In genomic region chrX:142490093-142490717, GRCm38 (mm10) we compare ENCODE assay signal across 10 mouse cellular contexts.
DNase-seq lines count a peak whose midpoint lies in the region.
"Had no signal": no experiment of that assay in that cellular context is flagged by ENCODE, and none has a peak within 500 bp of the region (broad histone marks: within the 10 kb centered on the region; RNA-seq: fewer than 3 reads in every experiment).

No protein-coding gene starts in this region.

- no peak overlapping the region for H3K4me3 ChIP-seq in limb, embryonic 10.5 days
- H3K4me3 ChIP-seq: embryonic facial prominence, embryonic 13.5 days; hindbrain, embryonic 15.5 days; neural tube, embryonic 13.5 days had no signal

- DNase-seq in kidney, postnatal 25 days: peak; percentile 4 to 69
- no peak for DNase-seq in kidney, adult 11 months
- DNase-seq in NIH3T3 (ENCODE audit: low read depth): peak; percentile 79
- DNase-seq in adrenal gland, postnatal 25 days: peak; percentile 29
- peak; percentile 39 for DNase-seq in lung, postnatal 14 days
- no peak for DNase-seq in thymus, postnatal 14 days
- DNase-seq in limb, embryonic 10.5 days (ENCODE audit: low spot score): no peak

- H3K36me3 ChIP-seq in limb, embryonic 10.5 days: no peaks in the 10 kb centered on the region
- H3K36me3 ChIP-seq: embryonic facial prominence, embryonic 13.5 days; hindbrain, embryonic 15.5 days; neural tube, embryonic 13.5 days had no signal

- H3K4me1 ChIP-seq in limb, embryonic 10.5 days: no peaks in the 10 kb centered on the region
- H3K4me1 ChIP-seq: embryonic facial prominence, embryonic 13.5 days; hindbrain, embryonic 15.5 days; neural tube, embryonic 13.5 days had no signal

- no peak overlapping the region for H3K27ac ChIP-seq in limb, embryonic 10.5 days
- H3K27ac ChIP-seq: embryonic facial prominence, embryonic 13.5 days; hindbrain, embryonic 15.5 days; neural tube, embryonic 13.5 days had no signal

- WGBS in limb, embryonic 10.5 days: 74% methylated on average over 8 of the region's 8 CpGs

- H3K9me3 ChIP-seq in limb, embryonic 10.5 days (replicated peaks): no peaks in the 10 kb centered on the region
- H3K9me3 ChIP-seq: embryonic facial prominence, embryonic 13.5 days; hindbrain, embryonic 15.5 days; neural tube, embryonic 13.5 days had no signal

- peaks cover 85% of the 10 kb centered on the region for H3K27me3 ChIP-seq in limb, embryonic 10.5 days (ENCODE audit: low read depth, poor library complexity, severe bottlenecking)

Comparison
In these comparisons a context has a peak if more than half of its experiments do, and no peak if none do; other contexts are left out.
1. DNase-seq: peak in kidney, postnatal 25 days (2 of 2), NIH3T3 (single experiment), adrenal gland, postnatal 25 days (single experiment) and lung, postnatal 14 days (single experiment); none in kidney, adult 11 months (single experiment), thymus, postnatal 14 days (single experiment) and limb, embryonic 10.5 days (single experiment).